Mouse (Mus musculus): ENCODE measurements around the gene Gm5105.

Gm5105 gene

DNA sequence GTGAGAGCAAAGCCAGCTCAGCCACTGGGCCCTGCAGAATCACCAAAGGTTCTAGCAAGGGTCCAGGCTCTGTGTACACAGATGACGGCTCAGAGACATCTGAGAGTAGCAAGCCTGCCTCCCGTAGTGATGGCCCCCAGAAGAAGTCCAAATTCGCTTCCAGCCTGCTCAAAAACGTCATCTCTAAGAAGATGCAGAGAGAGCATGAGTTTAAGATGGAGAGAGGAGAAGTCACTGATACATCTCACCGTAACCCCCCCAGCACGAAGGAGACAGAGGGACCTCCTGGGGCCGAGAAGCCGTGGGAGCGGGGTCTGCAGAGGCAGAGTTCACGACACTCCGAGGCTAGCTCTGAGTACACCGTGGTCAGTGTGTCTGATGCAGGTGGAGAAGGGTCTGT, at the start of gene Gm5105:
TSS of gene Gm5105 (minus strand) at position 101 of the 400 bp plus-strand sequence.
- no peak for DNase-seq

GRCm38 (mm10) chr3:138116871-138117270, 49.7 kb upstream of the Gm5105 start:
- peak; percentile 26 for DNase-seq

DNA sequence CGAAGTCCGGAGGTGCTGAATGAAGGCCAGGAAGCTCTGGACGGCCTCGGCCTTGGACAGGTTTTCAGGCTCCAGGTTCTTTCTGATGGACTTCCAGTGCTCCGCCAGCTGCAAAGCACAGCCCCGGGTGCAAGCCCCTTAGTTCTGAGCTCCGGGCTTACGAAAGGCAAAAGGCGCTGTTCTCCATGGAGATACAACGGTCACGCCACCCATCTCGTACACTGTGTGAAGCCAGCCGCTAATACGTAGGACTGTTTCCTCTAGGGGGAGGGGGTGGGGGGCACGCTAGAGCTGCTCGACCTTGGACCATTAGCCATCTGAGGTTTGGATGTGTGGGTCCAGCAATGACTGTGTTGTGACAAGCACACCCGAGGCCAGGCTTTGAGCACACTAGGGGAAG, 46.9 kb upstream of the Gm5105 start:
- DNase-seq, result no peak

GRCm38 (mm10) chr3:138110910-138111782, 44.0 kb upstream of the Gm5105 start:
- no peak for DNase-seq

- no peak for DNase-seq
These were observed 39.7 kb upstream of the Gm5105 start for GRCm38 (mm10) chr3:138106887-138107286.

DNA sequence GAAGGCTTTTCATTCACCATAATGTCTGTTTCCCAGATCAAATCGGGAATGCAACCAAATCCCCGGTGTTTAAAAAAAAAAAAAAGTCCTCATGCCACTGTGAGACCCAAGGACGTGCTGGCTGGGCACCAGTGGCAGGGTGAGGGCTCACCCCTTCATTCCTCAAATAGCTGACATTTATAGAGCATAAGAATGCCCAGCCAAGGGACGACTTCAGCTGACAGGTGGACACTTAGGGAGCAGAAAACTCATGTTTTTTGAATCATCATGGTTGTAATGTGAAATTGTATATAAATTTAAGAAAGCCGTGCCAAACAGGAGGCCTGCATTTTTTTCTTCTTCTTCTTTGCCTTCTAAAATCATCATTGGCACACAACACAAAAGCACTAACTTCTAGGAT, 37.9 kb upstream of the Gm5105 start:
- no peak for DNase-seq

DNA sequence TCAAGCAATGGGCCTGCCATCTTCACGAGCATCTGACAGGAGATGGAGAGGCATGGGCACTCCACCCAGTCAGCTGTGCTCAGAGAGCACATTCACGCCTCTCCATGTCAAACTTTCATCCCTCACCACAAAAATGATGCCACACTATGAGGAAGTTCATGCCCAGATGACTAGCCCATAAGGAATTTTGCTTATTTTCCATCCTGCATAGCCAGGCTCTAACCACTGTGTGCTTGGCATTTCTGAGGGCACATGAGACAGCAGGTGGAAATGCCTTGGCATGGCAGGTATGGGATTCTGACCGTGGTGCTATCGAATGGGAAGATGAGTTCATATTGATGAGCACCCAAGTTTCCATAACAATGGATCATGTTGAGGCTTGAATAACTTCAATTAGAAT, 36.5 kb upstream of the Gm5105 start:
- DNase-seq, result no peak

GRCm38 (mm10) chr3:138101936-138102335, 34.7 kb upstream of the Gm5105 start:
- no peak for DNase-seq

DNA sequence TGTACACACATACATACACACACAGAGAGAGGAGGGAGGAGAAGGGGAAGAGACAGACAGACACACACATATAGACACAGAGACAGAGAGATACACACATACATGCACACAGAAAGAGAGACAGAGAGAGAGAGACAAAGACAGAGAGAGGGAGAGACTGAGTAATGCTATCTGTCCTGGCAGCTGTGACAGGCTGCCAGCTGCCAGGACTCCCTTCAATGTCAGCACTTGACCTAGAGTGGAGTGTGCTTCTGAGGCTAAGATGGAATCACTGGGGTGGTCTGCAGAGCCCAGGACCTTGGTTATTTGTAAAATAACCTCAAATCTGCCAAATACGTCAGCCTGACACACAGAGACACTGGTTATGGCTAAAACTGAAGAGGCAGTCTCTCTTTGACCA, 30.5 kb upstream of the Gm5105 start:
- DNase-seq, result no peak

- no peak for DNase-seq
These were observed 29.3 kb upstream of the Gm5105 start for GRCm38 (mm10) chr3:138096263-138097028.

- peak; percentile 27 for DNase-seq
These were observed 28.5 kb upstream of the Gm5105 start for GRCm38 (mm10) chr3:138095718-138096117.

GRCm38 (mm10) chr3:138095301-138095700, 28.1 kb upstream of the Gm5105 start:
- no peak for DNase-seq

GRCm38 (mm10) chr3:138083896-138084295, 16.7 kb upstream of the Gm5105 start:
- DNase-seq, result no peak

GRCm38 (mm10) chr3:138083073-138083637, 16.0 kb upstream of the Gm5105 start:
- DNase-seq, result no peak

GRCm38 (mm10) chr3:138078701-138079100, 11.5 kb upstream of the Gm5105 start:
- no peak for DNase-seq

DNA sequence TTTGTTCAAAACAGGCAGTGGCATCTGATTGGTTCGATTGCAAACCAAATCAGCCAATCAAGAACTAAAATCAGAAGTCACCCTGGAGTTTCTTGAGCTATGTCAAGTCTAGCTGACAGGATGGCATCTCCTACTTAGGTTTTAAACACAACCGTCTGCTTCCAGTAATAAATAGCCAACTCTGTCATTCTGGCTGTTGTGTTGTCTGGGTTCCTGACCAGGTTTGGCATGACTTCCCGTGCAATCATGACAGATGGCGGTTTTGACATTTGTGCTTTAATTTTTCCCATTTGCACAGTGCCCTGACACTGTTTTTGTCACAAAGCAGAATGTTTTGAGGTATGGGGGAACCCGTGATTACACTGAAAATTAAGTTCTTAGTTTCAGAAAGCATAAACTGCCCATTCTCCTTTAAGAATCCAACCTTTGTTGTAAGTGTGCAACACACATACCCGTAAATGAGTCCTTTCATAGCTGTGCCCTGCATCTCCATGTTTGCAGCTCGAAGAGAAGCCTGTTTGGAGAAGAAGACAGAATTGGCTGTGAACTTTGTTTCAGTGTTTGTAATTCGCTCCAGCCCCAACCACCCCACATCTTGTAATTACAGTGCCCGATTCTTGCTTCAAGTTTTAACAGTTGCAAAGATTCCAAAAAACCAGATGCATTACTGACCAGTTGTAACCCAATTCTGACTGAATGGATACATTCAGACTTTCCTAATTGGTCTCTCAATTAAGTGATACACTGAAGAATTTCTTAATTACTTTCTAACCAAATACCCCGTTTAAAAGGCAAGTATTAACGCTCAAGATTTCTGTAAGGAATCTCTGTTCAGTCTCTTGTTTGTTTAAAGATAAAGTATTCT, 10.5 kb upstream of the Gm5105 start:
- no peak for DNase-seq

DNA sequence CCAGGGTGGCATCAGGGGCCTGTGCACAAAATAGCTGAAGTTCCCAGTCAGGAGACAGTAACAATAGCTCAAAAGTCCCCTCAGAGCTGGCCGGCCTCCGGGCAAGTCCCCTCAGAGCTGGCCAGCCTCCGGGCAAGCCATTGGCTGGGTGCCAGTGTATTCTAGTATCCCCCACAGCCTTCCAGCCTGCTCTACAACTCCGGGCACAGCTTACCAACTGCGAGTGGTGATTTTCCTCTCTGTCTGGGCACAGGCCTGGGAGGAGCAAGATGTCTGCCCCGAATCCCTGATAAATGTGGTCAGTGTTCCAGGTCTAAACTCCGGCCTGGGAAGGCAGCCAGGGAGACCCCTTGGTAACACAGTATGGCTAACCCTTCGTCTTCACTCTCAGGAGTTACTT, 8.0 kb upstream of the Gm5105 start:
- DNase-seq, result no peak

- no peak for DNase-seq
These were observed 7.0 kb upstream of the Gm5105 start for GRCm38 (mm10) chr3:138074214-138074613.

DNA sequence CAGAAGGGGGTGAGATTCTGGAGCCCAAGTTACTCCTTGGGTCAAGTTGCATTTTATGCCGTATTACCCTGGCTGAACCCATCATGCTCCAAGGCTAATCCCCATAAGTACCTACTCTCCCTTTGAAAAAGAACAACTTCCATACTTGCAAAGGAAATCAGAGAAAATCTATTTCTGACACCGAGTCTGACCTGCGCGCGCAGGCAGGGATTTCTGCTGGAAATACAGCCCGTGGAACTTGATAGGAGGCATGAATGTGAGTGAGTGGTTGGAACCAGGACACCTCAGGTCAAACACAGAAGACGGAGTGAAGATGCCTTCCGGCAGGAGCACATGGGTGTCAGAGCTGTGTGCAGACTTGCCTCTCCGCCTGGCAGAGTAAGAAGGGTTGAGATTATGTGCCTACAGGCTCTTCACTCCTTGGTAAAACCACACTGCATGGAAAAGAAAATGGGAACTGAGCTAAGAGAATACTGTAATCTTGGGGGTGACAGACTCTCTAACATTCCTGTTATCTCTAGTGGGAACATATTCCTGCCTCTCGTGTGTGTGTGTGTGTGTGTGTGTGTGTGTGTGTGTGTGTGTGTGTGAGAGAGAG, 4.4 kb upstream of the Gm5105 start:
- DNase-seq, result no peak

DNA sequence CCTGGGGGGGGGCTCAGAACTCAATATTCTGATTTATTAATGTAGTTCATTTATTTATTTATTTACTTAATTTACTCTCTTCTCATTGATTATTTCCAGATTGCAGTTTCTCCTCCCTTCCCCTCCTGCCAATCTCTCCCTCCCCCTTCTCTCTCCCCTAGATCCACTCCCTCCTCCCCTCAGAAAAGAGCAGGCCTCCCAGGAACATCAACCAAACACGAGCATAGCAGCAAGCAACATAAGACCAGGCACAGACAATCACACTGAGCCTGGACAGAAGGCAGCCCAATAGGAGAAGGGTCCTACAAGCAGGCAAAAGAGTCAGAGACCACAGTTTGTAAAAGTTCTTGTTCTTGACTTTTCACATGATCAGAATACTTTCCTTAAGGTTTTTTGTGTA, 3.8 kb upstream of the Gm5105 start:
- no peak for DNase-seq

GRCm38 (mm10) chr3:138069756-138070511, 2.7 kb upstream of the Gm5105 start:
- no peak for DNase-seq

DNA sequence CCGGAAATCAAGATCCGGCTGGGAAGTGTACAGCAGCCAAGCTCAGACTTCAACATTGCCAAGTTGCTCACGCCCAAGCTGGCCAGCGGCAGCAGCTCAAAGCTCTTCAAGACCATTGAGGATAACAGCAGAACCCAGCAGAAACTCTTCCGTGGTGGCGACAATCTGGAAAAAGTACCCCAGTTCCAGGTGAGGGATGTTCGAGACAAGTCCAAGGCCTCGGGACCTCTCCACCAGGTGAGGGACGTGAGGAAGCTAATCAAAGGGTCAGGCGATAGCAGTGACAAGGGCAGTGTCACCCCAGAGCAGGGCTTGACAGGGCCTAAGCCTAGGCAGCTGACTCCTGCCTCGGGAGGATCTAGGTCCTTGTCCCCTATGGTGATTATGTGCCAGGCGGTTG, 915 bp upstream of the Gm5105 start:
- DNase-seq, result no peak
